Mouse (Mus musculus): ENCODE measurements at regions not wholly inside any gene's neighbourhood (a gene's known extent, or its start where the extent isn't known, plus 50 kb on each side); places are given as distances from the start of the nearest gene placed in this dataset.

- DNase-seq (ENCODE audit: low spot score in 2 of 2) = no peak
Measured at GRCm38 (mm10) chr8:128296728-128297380, 61.5 kb upstream of the Nrp1 start.

GRCm38 (mm10) chr8:128302322-128302721, 56.1 kb upstream of the Nrp1 start:
- DNase-seq (ENCODE audit: low spot score in 2 of 2) = no peak
